Mouse (Mus musculus) MEL (cell line): Measurements from ENCODE around the gene Col6a4.

Experiments used
- CTCF ChIP-seq, 3 experiments: IDR thresholded peaks in 2 of 3; conservative IDR thresholded peaks in 1 of 3; 2 replicates each; pipeline ENCODE4 v1.5.1; 2011 to 2012; ENCODE audit warnings: low read length in 3 of 3, low read depth in 2 of 3, mild to moderate bottlenecking in 2 of 3, improper control_type of control experiment in 1 of 3, inconsistent platforms in 1 of 3, mixed read lengths in 1 of 3, moderate library complexity in 1 of 3; ENCODE audit not compliant: control insufficient read depth in 1 of 3, insufficient read depth in 1 of 3, poor library complexity in 1 of 3, severe bottlenecking in 1 of 3
- GATA1 ChIP-seq: IDR thresholded peaks from 2 replicates; pipeline ENCODE4 v1.6.1; 2011; ENCODE audit warnings: low read depth, low read length, improper control_type of control experiment
- POLR2A ChIP-seq, 2 experiments: IDR thresholded peaks; 2 replicates each; pipeline ENCODE4 v1.6.1; 2011 to 2012; ENCODE audit warnings: low read length in 2 of 2, mild to moderate bottlenecking in 2 of 2, control low read depth in 1 of 2, improper control_type of control experiment in 1 of 2, low read depth in 1 of 2, moderate library complexity in 1 of 2; ENCODE audit not compliant: control insufficient read depth in 1 of 2, insufficient read depth in 1 of 2, poor library complexity in 1 of 2
- SIN3A ChIP-seq: IDR thresholded peaks from 2 replicates; pipeline ENCODE4 v1.6.1; 2012; ENCODE audit warnings: low read length, improper control_type of control experiment, inconsistent platforms

DNA sequence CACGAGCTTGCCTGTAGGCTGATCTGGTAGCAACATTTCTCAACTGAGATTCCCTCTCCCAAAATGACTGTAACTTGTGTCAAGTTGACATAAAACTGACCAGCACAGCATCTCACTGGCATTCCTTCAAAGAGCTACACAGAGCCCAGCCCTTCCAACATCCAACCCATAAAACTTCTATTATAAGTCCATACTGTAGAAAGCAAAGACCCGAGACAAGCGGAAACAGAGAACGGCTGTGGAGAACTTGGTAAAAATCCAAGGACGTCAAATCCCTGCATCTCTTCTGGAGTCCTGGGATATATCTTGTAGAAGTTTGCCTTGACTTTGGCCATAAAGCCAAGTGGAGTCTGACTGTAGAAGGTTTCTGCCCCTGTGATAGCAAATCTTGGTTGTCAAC lies 15.1 kb downstream of the Col6a4 start:
- TF ChIP-seq CTCF (IDR thresholded peaks at IDR 0.05 in 2 of 3, conservative IDR thresholded peaks at IDR 0.05 in 1 of 3; ENCODE audit: control insufficient read depth in 1 of 3, insufficient read depth in 1 of 3, low read depth in 2 of 3, low read length in 3 of 3, poor library complexity in 1 of 3, severe bottlenecking in 1 of 3) (no peak), GATA1 (no peak), SIN3A (no peak), POLR2A (IDR thresholded peaks at IDR 0.05; ENCODE audit: control insufficient read depth in 1 of 2, insufficient read depth in 1 of 2, low read depth in 1 of 2, low read length in 2 of 2, poor library complexity in 1 of 2) (no peak)
